Mouse (Mus musculus): ENCODE measurements around the gene Gpc4.

DNA sequence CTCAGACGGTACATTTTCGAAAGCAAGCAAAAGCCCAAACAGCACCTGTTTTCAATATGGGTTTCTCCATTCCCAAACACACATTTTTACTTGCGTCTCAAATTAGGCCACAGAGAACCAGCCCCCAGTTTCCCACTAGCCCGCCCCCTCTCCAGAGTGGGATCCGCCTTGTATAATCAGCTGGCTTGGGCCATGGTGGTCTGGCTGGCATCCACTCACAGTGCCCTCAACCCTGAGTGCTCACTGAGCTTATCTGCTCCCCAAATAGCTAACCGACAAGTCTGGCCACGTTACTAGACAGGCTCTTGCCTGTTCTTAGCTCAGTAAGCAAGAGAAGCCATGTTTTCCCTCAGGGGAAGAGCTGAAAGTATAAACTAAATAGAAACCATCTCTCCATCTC is 134.9 kb downstream of the Gpc4 start:
- TF ChIP-seq MAFK (IDR thresholded peaks at IDR 0.05; ENCODE audit: insufficient read depth, low read depth, low read length), result no peak
- TF ChIP-seq HCFC1 (IDR thresholded peaks at IDR 0.05; ENCODE audit: borderline replicate concordance, insufficient read depth, low read length), result no peak
- TF ChIP-seq CHD2 (IDR thresholded peaks at IDR 0.05; ENCODE audit: low read depth, low read length), result no peak
- no peak for TF ChIP-seq ZC3H11A (IDR thresholded peaks at IDR 0.05; ENCODE audit: borderline replicate concordance, low read depth, low read length)
